Comparison of ENCODE assay signal across 15 mouse cellular contexts in the genomic region with DNA sequence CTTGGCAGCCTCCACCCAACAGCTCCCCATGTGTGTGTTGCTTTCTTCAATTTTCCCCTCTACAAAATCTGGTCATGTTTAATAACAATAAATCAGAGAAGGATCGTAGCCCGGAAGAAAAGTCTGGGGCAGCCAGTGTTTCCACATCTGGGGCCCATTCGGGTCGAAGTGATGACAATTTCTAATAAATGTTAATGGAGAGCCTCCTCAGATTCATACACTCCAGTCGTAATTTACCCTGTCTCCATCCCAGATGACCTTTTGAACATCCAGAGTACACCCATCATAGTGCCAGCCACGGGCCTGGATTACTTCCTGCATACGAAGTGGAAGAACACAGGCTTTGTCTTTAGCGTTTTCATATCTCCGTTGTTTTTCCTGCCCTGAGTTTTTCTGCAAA.
"Had no signal": no experiment of that assay in that cellular context is flagged by ENCODE, and none has a peak within 500 bp of the region (broad histone marks: within the 10 kb centered on the region; RNA-seq: fewer than 3 reads in every experiment).

No protein-coding gene starts in this region.

- H3K4me2 ChIP-seq: limb, embryonic 15.5 days; liver, embryonic 12.5 days; lung, embryonic 14.5 days; midbrain, embryonic 13.5 days; neural tube, embryonic 12.5 days had no signal

- ATAC-seq: inflammation-experienced regulatory T-cells, adult 6 months; intestine, postnatal 0 days; liver, embryonic 12.5 days; midbrain, embryonic 13.5 days had no signal

- H3K27me3 ChIP-seq: midbrain, embryonic 13.5 days; neural tube, embryonic 12.5 days had no signal

- H3K9me3 ChIP-seq: limb, embryonic 15.5 days; liver, embryonic 12.5 days; midbrain, embryonic 13.5 days; neural tube, embryonic 12.5 days had no signal

- H3K27ac ChIP-seq: limb, embryonic 15.5 days; liver, embryonic 12.5 days; macrophage; midbrain, embryonic 13.5 days; neural tube, embryonic 12.5 days had no signal

- H3K36me3 ChIP-seq: limb, embryonic 15.5 days; liver, embryonic 12.5 days; midbrain, embryonic 13.5 days; neural tube, embryonic 12.5 days had no signal

- H3K9ac ChIP-seq: limb, embryonic 15.5 days; liver, embryonic 12.5 days; lung, embryonic 14.5 days; midbrain, embryonic 13.5 days; neural tube, embryonic 12.5 days had no signal

- DNase-seq: kidney, adult 8-10 months; kidney, postnatal 14 days; layer of hippocampus, adult 9-11 months; layer of hippocampus, postnatal 36 days; lung, embryonic 14.5 days; lung, postnatal 14 days; retina, postnatal 1 day; thymus, postnatal 36 days had no signal

- H3K4me3 ChIP-seq: limb, embryonic 15.5 days; liver, embryonic 12.5 days; midbrain, embryonic 13.5 days; neural tube, embryonic 12.5 days had no signal
